Mouse (Mus musculus) cerebellum, adult 18-20 months (tissue): ENCODE data around the gene A930009A15Rik.
A peak's percentile ranks its signal among the peaks of the same experiment; 100 is the strongest.

Experiments
- DNase-seq, 2 experiments: peaks; one replicate each; pipeline ENCODE4 v3.0.0; 2021

The A930009A15Rik gene

GRCm38 (mm10) chr10:115581971-115582370 is 12.2 kb downstream of the A930009A15Rik start:
- no peak for DNase-seq

DNA sequence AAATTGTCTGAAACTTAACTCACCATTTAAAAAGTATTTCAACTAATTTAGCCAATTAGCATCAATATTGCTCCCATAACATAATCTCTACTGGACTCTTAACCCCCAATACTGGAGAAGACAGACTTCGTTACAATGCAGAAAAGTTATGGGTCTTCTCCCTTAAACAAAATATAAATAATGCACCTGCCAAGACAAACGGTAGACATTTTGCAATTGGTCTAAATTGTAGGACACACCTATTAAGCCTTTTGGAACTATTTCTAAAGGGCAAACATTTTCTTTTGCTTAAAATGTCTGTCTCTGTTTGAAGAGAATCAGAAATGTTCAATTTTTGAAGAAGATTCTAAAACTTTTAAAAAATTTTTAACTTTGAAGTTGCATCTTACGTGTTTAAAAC is 13.3 kb downstream of the A930009A15Rik start:
- DNase-seq, result no peak

DNA sequence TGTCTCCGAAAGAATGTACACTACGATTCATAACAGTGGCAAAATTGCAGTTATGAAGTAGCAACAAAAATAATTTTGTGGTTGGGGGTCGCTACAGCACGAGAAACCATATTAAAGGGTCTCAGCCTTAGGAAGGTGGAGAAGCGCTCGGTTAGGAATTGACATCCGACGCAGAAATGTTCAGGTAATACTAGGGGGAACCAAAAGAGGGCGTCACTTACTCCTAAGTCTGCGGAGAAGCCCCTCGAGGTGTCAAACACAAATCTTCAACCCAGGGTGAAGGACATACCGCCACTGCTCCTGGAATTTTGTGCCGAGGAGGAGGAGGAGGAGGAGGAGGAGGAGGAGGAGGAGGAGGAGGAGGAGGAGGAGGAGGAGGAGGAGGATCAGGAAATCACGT is 14.9 kb downstream of the A930009A15Rik start:
- peak in 1 of 2 experiments; percentile 21 for DNase-seq

GRCm38 (mm10) chr10:115585491-115586245 is 15.9 kb downstream of the A930009A15Rik start:
- DNase-seq, result peak in 1 of 2 experiments; percentile 10

DNA sequence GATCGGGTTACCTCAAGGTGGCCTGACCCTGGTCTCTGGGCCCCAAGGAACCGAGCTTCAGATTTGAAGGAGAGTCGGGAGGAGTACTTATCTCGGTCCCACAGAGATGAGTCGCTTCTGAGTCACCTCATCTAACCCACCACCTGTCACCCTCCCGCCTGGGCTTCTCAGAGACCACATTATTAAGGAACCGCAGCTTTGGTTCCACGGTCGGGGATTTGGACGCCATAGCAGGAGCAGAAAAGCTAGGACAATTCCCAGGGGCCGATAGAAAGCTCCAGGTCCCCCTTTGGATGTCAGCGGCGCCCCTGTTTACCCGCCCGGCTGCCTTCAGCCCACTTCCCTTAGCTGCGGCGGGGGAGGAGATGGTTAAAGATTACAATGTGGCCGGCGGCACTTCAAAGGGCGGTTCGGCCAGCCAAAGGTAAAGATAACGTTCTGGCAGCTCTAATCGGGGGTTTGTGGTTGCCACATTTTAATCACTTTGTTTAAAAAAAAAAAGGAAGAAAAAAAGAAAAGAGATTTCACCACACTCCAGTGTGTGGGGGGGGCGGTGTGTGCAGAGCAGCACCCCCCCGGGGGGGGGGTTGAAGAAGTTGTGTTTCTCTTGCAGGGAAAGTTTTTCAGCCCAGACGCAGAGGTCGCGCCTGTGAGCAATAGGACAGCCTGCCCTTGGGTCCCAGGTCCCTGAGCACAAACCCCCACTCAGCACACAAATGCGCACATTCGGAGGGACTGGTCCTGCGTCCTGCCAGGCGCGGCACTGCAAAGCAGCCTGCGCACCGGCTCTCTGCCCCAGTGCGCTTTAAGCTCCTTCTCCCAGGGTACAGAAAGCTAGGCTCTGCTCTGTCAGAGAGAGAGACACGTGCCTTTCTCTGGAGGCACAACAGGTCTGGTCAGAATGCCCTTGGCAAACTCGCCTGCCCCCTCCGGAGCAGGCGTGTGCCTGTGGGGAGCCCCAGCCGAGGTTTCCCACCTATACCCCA is 16.8 kb downstream of the A930009A15Rik start:
- peak; percentile 50 to 55 for DNase-seq

GRCm38 (mm10) chr10:115587301-115587969 is 17.6 kb downstream of the A930009A15Rik start, which contains the start of gene Lgr5:
Gene Lgr5 (minus strand): TSS chr10:115587780.
- DNase-seq, result peak; percentile 80 to 84

DNA sequence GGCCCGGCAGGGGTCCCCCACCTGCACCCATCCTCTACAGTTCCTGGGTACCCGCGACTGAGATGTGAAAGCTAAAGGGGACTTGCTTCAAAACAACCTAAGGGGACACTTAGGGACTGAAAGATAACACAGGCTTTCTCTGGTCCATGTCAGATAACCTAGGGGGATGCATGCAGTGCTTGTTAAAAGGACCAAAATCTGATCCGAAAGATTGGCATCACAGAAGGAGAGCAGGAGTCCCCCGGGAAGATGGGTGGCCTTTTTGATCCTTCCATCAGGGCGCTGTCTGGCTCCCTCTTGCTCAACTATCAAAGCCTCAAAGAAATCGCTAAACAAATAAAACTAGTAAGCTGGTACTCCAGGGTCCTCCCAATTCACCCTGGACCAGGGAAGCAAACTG is 18.2 kb downstream of the A930009A15Rik start:
- no peak for DNase-seq

- no peak for DNase-seq
Measured at GRCm38 (mm10) chr10:115593221-115593620, 23.4 kb downstream of the A930009A15Rik start.

- DNase-seq, result no peak
Measured at GRCm38 (mm10) chr10:115593651-115594050, 23.9 kb downstream of the A930009A15Rik start.

GRCm38 (mm10) chr10:115595748-115596147 is 26.0 kb downstream of the A930009A15Rik start:
- no peak for DNase-seq

GRCm38 (mm10) chr10:115617456-115618287 is 47.9 kb downstream of the A930009A15Rik start:
- DNase-seq, result peak; percentile 41 to 64

GRCm38 (mm10) chr10:115618288-115618856 is 48.6 kb downstream of the A930009A15Rik start:
- no peak for DNase-seq

DNA sequence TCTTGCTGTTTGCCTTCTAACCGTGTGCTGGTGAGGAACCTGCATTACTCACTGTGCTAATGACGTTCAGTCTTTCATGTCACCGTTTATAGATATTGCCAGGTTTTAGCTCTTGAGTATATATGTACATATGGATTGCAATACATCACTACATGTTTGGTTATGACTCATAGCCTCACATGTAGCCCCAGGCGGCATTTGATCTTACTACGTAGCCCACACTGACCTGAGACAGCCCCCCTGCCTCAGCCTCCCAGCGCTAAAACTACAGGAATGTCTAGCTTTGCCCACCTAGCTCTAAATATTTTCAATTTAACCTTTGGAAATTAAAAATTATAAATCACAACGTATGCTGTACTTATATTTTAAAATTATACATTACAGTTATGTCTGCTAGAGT is 53.7 kb downstream of the A930009A15Rik start:
- DNase-seq, result no peak

DNA sequence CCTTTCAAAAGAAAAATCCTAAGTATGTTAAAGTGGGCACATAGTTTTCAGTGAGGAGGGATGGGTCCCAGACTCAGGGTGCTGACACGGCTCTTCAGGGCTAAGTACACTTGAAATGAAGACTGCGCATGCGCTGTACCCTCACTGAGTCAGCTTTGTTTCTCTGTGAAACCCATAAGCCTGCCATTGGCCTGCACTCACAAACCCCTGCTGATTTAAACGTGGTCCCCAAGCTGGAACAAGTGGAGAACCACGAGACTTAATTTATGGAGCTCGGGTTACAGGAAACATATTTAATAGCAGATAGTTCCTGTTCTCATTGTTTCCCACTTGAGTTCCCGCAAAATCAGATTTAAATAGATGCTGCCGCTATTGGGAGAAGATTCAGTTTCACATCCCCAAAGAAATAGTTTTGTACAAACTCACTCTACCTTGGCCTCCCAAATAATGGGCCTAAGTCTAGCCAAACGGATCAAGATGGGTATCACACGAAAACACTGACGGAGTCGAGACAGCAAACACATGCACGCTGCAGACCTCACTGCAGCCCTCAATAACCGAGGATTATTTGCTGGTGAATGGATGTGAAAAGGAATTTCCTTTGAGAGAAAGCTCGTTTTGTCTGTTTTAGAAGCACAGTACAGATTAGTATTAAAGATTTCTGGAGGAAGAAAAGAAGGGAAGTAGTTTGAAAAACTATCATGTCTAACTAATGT is 54.3 kb downstream of the A930009A15Rik start:
- peak in 1 of 2 experiments; percentile 6 for DNase-seq

- DNase-seq, result no peak
Measured at GRCm38 (mm10) chr10:115624957-115625356, 55.2 kb downstream of the A930009A15Rik start.

- no peak for DNase-seq
Measured at GRCm38 (mm10) chr10:115626678-115627077, 56.9 kb downstream of the A930009A15Rik start.
